Mouse (Mus musculus): Measurements from ENCODE around the gene Gcsh.

Gene Gcsh

GRCm38 (mm10) chr8:116975606-116976005, 17.7 kb downstream of the Gcsh start:
- no peak for DNase-seq

- DNase-seq: no peak
Observed at GRCm38 (mm10) chr8:116975066-116975465, 18.3 kb downstream of the Gcsh start.

- no peak for DNase-seq
Observed at GRCm38 (mm10) chr8:116969531-116969930, 23.8 kb downstream of the Gcsh start.

GRCm38 (mm10) chr8:116954415-116954814, 38.9 kb downstream of the Gcsh start:
- no peak for DNase-seq

- no peak for DNase-seq
Observed at GRCm38 (mm10) chr8:116952428-116952827, 40.9 kb downstream of the Gcsh start.

GRCm38 (mm10) chr8:116951778-116952177, 41.6 kb downstream of the Gcsh start:
- no peak for DNase-seq

GRCm38 (mm10) chr8:116951369-116951768, 42.0 kb downstream of the Gcsh start:
- no peak for DNase-seq

- DNase-seq: no peak
Observed at GRCm38 (mm10) chr8:116947589-116947988, 45.7 kb downstream of the Gcsh start.

GRCm38 (mm10) chr8:116946851-116947250, 46.5 kb downstream of the Gcsh start:
- DNase-seq: no peak

GRCm38 (mm10) chr8:116946268-116946838, 47.0 kb downstream of the Gcsh start:
- no peak for DNase-seq

- DNase-seq: no peak
Observed at GRCm38 (mm10) chr8:116945169-116945910, 48.0 kb downstream of the Gcsh start.

- DNase-seq: no peak
Observed at GRCm38 (mm10) chr8:116944385-116944696, 49.0 kb downstream of the Gcsh start.

GRCm38 (mm10) chr8:116943555-116944384, 49.6 kb downstream of the Gcsh start:
- peak in 1 of 2 experiments; percentile 55 for DNase-seq

GRCm38 (mm10) chr8:116943161-116943554, 50.2 kb downstream of the Gcsh start, which contains the start of gene Atmin:
Atmin (plus strand) TSS chr8:116943393.
- DNase-seq: peak; percentile 94 to 95

- DNase-seq: no peak
Observed at GRCm38 (mm10) chr8:116942284-116943058, 50.9 kb downstream of the Gcsh start.

GRCm38 (mm10) chr8:116935506-116935905, 57.8 kb downstream of the Gcsh start:
- no peak for DNase-seq

- no peak for DNase-seq
Observed at GRCm38 (mm10) chr8:116934976-116935375, 58.4 kb downstream of the Gcsh start.
